Mouse (Mus musculus): ENCODE measurements around the gene Rgr. TPM values are rescaled to one million over a fixed set of nuclear protein-coding genes. Genes with fewer than 3 reads are reported as not detected.

Gene Rgr
- total RNA-seq (2021) = 1 to 10 TPM; 1.3 TPM
- long read RNA-seq, experiment 1, full-length matches to known transcripts = 1 of 2 reads
- long read RNA-seq, experiment 1, partial matches to known transcripts = 0 of 2 reads
- long read RNA-seq, experiment 1, other reads (novel, unspliced or antisense) = 1 of 2 reads
- long read RNA-seq, experiment 2, full-length matches to known transcripts = 2 of 3 reads
- long read RNA-seq, experiment 2, partial matches to known transcripts = 0 of 3 reads
- long read RNA-seq, experiment 2, other reads (novel, unspliced or antisense) = 1 of 3 reads

DNA sequence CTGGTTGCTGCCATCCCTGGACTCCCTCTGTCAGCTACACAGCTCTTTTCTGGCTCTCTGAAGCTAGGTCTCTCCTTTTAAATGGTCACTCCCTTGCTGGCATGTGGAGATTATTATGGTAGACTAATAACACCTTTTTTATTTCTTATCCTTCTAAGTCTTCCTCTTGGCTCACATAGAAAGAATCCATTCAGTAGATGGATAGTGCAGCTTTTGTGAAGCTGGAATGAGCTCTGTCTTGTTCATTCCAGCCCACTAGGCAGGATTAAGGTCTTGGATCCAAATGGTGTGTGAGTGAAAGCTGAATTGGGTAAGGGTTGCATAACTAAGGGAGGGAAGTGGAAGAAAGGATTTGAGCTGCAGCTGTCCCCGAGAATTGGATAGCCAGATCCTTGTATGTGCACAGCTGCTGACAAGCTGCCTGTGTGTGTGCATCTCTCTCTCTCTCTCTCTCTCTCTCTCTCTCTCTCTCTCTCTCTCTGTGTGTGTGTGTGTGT, at the start of gene Rgr:
Gene Rgr (minus strand): TSS at position 51 of the 497 bp plus-strand sequence.
- DNase-seq (ENCODE audit: low spot score in 2 of 2) = no peak

DNA sequence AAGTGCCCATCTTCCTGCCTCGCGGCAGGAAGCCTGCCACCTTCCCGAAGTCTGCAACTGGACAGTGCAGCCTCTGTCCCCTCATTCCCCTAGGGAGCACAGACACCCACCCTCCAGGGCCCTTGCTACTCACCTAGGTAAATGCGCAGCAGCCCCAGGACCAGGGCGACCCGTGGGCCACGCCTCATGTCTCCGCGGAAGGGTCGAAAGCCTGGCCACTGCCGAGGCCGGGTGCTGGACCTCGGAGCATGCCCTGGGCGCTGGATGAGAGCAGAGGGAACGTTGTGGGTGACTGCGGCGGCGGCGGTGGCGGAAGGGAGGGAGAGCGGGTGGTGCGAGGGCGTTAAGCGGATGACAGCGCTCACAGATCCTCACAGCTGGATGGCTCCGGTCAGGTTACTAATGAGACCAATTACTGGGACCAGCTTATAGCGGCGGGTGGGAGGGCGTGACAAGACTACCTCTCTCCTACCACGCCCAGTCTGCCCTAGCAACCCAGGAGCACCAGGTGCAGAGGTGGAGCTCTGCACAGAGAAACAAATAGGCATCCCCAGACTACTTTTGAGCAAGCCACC, 49.3 kb upstream of the Rgr start, which contains the start of gene Cdhr1:
Gene Cdhr1 (minus strand): TSS at position 392 of the 575 bp plus-strand sequence.
- peak in 1 of 2 experiments; percentile 18 for DNase-seq (ENCODE audit: low spot score in 2 of 2)

DNA sequence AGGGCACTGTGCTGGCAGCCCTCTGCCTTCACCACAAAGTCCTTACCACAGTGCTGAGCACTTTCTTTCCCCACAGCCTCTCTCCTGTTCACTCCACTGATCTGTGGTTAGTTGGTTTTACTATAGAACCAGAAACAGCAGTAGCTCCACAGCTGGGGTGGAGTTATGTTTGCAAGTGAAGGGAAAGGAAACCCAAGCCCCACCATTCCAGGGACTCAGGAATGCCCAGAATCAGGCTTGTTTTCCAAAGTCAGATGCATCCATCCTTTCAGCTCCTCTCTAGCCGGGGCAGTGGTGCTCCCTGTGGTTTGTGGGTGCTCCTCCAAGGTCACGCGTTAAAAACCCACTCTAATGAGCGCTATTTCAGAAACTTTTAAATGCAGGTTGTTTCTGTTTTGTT, 46.8 kb upstream of the Rgr start:
- no peak for DNase-seq (ENCODE audit: low spot score in 2 of 2)

DNA sequence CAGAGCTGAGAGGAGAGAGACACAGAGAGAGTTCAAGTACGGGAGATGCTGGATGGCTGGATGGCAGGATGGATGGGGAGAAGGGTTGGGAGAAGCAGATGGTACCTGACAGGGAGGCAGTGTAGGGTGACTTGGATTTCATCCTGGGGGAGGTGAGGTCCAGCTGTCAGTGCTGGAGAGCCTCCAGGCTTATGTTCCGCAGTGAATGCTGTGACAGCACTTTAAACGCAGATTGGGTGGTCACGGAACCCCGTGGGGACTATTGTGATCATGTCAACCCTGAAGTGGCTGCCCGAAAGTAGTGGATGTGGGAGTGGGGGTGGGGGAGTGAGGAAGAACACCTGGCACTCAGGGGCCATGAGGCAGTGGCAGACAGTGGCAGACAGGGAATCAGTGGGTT, 45.7 kb upstream of the Rgr start:
- DNase-seq (ENCODE audit: low spot score in 2 of 2) = no peak

DNA sequence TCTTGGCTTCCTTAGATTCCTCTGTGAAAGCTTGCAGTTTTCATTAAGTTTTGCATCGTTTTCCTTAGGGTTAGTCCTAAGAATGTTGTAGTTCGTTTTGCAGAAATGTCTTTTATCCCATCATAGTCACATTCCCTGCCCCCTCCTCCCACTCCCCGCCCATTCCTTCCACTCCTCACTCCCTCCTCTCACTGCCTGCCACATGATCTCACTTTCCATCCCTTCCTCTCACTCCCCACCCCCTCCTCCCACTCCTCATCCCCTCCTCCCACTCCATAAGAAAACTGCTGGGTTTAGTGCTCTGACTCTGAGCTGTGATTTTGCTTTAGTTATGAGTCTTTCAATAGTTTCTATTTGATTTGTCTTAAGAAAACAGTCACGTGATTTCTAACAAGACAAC, 35.0 kb upstream of the Rgr start:
- no peak for DNase-seq (ENCODE audit: low spot score in 2 of 2)

DNA sequence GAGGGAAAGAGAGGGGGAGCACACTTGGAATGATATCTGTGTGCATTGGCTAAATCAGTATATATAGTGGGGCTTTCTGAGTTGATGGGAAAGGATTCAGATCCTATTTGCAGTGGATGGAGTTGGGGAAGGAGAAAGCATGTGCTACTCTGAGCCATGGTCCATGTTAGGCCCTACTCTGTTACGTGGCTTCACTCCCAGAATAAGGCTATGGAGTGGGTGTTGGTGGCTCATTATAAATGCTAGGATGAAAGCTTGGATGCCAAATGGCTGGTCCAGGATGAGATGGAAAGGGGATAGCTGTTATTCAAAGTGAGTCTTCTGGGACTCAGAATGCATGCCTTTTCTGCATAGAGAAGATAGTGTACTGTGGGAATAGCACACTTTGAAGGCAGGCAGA, 32.0 kb upstream of the Rgr start:
- no peak for DNase-seq (ENCODE audit: low spot score in 2 of 2)

DNA sequence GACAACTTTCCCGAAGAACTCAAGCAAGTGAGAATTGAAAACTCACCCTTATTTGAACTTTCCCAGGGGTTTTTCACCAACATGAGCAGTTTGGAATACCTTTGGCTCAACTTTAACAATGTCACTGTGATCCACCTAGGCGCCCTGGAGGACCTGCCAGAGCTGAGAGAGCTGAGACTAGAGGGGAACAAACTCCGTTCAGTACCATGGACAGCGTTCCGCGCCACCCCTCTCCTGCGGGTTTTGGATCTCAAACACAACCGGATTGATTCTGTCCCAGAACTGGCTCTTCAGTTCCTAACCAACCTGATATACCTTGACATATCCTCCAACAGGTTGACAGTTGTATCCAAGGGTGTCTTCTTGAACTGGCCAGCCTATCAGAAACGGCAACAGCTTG, 19.8 kb upstream of the Rgr start:
- peak; percentile 50 to 63 for DNase-seq (ENCODE audit: low spot score in 2 of 2)

DNA sequence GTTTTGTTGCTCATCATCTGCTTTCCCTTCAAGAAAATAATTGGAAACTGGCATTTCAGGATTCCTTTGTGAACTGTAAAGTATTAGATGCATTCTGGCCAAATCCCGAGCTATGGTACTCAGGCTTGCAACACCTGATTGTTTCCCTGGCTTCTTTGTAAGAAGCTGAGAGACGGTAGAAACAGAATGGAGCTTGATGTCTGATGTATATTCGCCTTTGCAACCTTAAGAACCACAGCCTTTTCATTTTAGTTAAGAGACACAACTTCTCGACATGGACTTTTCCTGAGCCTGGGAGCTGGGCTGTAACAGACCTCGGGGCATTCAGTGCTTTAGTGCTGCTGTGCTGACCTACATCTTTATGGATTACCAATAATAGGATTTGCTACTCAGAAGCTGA, 18.9 kb upstream of the Rgr start, which contains the start of gene Lrit2:
Gene Lrit2 (plus strand): TSS at position 301 of the 400 bp plus-strand sequence.
- no peak for DNase-seq (ENCODE audit: low spot score in 2 of 2)

DNA sequence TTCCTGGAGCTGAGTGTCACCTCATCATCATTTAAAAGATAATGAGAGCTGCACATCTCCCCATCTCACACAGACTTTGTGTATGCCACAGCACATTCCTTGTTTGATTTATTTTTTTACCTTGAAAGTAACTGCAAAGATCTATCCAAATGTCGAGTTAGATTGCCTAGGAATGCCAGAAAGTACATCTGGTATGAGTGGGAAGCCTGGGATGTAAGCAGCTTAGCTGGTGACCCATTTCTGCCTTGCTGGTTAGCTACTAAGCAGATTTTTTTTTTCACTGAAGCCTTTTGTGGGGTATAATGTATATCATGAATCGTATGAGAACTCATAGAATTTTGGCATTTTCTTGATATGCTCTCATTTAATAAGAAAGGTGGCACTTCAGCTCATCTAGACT, 17.9 kb upstream of the Rgr start:
- no peak for DNase-seq (ENCODE audit: low spot score in 2 of 2)

DNA sequence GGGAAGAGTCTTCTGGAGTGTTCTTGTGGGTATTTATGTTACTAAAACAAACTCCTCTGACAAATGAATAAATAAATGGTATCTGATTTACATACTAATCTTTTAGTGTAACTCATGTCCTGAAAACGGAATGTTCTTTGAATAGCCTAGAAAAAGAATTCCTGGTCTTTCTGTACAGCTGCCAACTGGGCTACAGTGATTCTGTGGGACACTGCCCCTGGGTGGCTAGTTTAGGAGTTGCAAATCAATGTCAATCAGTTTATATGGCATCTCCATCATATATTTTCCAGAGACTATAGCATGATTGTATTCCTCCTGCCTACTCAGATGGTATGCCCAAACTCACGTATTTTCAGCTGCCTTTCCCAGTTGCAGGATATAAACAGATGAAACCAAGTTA, 16.1 kb upstream of the Rgr start:
- no peak for DNase-seq (ENCODE audit: low spot score in 2 of 2)

DNA sequence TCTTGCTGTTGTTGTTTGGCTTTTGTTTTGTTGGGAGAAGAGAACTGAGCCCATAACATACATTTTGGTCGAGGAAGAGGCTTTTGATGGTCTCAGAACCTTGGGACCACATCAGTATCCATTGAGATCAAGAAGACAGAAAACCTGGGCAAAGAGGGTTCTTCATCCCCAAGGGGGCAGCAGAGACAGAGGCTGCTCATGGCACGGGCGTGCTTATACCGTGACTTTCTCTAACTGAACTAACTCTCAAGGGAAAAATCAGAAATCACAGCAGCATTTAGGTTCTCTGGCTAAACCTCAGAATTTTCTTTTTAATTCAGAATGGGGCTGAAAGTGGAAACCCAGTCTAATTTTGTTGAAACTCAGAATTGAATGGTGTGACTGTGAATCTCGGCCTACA, 14.3 kb downstream of the Rgr start:
- DNase-seq (ENCODE audit: low spot score in 2 of 2) = no peak

DNA sequence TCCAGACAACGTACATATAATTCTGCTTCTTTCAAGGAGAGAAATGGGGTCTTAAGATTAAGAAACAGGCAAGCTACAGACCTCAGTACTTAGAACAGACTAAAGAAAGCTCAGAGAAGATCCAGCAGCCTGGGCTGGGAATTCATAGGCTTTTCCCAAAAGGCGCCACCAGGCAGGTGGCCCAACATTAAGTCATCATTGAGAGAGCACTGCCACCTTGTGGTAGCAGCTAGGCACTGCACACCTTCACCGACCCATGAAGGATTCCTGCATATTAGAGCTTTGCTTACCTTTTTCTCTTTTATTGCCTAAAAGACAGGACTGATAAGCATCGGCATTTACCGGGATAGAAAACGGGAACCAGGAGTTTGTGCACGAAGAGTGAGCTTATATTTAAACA, 15.5 kb downstream of the Rgr start:
- DNase-seq (ENCODE audit: low spot score in 2 of 2) = peak; percentile 48 to 67

DNA sequence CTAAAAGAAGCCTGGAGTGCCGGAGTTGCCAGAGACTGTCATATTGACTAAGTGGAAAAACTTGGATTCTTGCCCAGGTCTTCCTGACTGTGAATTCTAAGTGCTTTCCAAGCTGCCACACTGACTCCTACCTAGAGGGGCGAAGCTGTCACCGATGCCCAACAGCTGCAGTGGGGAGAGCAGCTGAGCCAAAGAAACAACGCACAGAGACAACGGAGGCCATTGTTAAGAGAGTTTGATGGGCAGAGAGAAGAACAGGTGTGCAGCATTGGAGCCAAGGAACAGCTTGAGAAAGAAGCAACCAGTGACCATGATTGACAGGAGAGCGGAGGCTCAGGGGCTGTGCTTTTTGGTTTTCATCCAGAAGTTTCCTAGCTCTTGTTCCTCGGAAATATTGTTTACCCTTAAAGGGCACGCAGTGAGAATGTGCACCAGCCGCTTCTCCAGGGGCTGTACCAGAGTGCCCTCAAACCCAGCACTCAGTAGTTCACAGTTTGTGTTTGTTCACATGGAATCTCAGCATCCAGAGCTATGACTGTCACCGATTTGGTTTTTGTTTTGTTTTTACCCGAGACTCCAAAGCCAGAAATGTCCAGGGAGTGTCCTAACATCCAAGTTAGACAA, 16.2 kb downstream of the Rgr start:
- DNase-seq (ENCODE audit: low spot score in 2 of 2) = peak in 1 of 2 experiments; percentile 22

DNA sequence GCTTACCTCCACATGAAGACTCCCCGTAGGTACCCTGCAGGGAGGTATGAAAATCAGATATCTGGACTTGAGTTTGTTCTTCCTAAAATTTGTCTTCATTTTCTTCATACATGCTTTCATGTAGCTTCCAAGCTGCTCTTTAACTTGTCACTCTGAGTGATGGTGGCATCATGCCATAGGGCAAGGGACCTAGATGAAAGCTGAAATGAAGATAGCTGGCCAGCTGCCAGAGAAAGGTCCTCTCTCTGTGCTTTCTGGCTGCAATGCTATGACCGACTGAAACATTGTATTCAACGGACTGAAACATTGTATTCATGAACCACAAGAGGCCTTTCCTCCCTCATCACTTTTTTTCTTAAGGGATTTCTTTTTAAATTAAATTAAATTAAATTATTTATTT, 20.2 kb downstream of the Rgr start:
- no peak for DNase-seq (ENCODE audit: low spot score in 2 of 2)

DNA sequence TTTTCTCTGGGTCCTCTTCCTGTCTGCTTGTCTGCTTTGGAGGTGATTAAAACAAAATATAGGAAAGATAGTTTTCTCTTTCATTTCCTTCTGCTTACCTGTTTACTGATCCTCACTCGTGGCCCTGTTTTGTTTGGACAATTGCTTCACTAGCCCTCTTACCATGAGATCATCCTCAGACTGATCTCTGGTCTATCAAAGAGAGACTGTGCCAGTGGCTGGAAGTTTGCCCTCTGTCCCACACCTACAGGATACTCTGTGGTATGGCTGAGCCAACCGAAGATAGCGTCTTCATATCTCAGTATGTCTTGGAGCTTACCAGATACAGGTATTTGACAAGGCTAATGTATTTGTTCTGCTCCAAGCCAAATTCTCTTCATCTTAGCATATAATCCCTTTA, 20.8 kb downstream of the Rgr start:
- no peak for DNase-seq (ENCODE audit: low spot score in 2 of 2)

DNA sequence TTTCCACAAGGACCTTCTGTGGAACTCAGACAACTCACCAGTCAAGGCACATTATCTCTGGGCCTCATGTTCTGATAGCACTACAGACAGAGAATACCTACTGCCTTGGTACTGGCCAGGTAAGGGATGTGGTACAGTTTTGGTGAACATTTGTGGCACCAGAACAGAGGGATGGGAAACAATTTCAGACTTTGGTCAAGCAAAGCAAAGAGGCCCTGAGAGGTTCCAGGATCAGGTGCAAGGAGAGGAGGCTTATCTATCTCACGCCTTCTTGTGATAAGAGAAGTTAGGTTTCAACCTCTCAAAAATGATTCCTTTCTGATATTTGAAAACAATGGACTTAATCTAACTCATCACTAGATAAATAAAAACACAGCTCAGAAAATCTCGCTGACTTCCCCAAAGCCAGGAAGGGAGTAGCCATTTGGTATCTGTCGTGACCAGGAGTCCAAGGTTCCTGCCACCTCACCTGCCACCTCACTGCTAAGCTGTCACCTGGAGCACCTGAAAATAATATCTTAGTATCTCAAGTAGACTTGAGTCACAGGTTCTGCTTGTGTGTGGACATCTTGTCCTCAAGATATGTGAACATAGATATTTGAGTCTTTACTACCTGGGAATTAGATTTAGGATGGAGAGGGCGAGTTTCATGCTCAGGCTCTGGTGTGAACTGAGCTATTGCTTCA, 21.4 kb downstream of the Rgr start:
- DNase-seq (ENCODE audit: low spot score in 2 of 2) = no peak

DNA sequence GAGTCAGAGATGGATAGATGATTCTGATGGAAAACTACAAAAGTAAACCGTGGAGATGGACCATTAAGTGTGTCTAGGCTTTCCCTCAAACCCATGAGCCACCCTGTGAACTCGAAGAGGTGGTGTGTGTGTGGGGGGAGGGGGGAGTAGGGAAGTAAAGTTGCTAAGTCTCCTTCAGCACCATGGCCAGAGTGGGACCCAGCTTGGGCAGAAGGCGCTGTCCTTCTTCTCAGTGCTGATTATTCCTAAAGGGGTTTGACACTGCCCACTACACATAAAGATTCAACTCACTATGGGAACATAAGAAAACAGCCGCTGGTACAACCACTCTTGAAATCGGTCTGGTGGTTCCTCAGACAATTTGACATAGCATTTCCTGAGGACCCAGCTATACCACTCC, 32.9 kb downstream of the Rgr start:
- peak in 1 of 2 experiments; percentile 34 for DNase-seq (ENCODE audit: low spot score in 2 of 2)

DNA sequence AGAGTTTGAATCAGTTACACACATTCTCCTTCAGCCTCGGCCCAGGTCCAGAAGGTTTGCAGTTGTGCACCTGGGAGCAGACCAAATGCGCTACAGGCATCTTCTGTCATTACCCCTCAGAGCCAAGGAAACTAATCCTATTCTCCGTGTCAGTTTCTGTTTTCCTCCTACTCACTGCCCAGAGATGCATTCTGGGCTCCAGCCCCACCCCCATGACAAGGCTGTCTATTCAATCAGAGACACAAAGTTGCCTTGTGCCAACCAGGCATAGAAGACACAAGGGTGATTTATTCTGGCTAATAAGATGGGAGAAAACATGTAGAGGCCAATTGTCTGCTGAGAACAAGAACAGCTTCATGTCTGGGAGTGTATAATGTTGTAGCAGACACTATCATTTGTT, 35.1 kb downstream of the Rgr start:
- DNase-seq (ENCODE audit: low spot score in 2 of 2) = no peak

DNA sequence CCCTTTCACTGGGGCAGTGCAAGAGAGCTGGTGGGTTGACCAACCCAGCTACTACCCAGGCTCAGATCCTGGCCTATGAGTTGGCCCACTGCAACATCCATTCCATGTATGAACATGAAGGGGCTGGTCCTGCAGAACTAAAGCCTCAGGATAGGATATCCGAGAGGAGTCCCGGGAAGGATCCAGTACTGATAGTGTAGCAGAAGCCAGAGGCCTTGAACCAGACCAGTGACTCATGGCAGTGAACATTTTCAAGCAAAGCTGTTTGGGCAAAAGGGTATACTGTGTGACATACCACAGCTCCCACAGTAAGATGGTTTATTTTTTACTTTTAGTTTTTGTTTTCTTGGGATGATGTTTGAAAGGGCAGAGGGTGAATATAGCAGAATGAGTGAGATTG, 39.1 kb downstream of the Rgr start:
- no peak for DNase-seq (ENCODE audit: low spot score in 2 of 2)

DNA sequence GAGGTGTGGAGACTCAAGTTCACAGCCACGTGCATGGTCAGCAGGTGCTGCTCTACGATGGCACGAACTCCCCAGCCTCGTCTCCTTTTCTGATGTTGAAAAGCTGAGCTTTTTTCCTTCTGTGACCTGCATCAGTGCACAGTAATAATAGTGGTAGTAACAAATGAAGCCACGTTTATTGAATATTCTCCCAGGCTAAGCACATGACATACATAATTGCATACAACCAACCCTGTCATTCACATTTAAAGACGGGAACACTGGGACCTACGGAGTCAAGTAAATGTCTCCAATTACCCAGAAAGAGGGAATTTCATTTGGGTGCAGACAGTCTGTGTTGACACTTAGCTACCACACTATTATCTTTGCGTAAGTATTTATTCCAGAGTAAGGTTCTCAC, 42.3 kb downstream of the Rgr start:
- DNase-seq (ENCODE audit: low spot score in 2 of 2) = no peak

DNA sequence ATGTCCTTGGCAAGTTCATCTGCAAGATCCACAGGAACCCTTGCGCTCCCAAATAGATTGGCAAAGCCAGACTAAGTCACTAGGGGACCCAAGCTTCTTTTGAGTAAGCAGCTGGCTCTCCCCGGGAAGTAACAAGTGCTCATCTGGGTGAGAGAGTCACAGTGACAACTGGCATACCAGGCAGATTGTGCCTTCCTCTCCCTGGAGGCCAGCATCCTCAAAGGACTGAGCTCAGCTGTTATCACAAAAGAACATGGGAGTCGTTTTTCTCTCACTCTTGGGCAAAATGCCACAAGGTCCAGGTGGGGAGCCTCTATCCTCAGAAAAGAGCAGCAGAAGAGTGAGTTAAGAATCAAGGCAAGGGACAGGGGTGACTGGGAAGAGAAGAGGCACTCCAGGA, 42.9 kb downstream of the Rgr start:
- DNase-seq (ENCODE audit: low spot score in 2 of 2) = no peak

Data from gastrocnemius, postnatal 4 days (tissue).